Mouse (Mus musculus): Measurements from ENCODE around the gene Pithd1. TPM values are rescaled to one million over a fixed set of nuclear protein-coding genes. Genes with fewer than 3 reads are reported as not detected.

Pithd1 gene
- total RNA-seq (2021): 10 to 100 TPM; 17.0 to 19.4 TPM
- long read RNA-seq, experiment 1, transcript Pithd1-201 (6 exons, 1,700 nt): major isoform, 55 of 56 reads
- long read RNA-seq, experiment 1, partial matches to known transcripts: 0 of 56 reads
- long read RNA-seq, experiment 1, other reads (novel, unspliced or antisense): 1 of 56 reads
- long read RNA-seq, experiment 2, transcript Pithd1-201 (6 exons, 1,700 nt): major isoform, 39 of 40 reads
- long read RNA-seq, experiment 2, partial matches to known transcripts: 0 of 40 reads
- long read RNA-seq, experiment 2, other reads (novel, unspliced or antisense): 1 of 40 reads

GRCm38 (mm10) chr4:135986943-135987710 lies at the start of gene Pithd1:
TSS of gene Pithd1 (minus strand) at chr4:135987264.
- intact Hi-C loops (cut with DNase I): loop anchor here (5.0 kb wide), 1 partner anchor 65 kb away; the partner anchor contains the start of gene Rpl11
- peak; percentile 95 for DNase-seq

GRCm38 (mm10) chr4:136035078-136035477 lies 48.0 kb upstream of the Pithd1 start:
- intact Hi-C loops (cut with DNase I): no loop called here
- DNase-seq: no peak

- intact Hi-C loops (cut with DNase I): no loop called here
- DNase-seq: no peak
Observed at GRCm38 (mm10) chr4:136033231-136033630, 46.2 kb upstream of the Pithd1 start.

- peak; percentile 29 to 53 for DNase-seq
- intact Hi-C loops (cut with DNase I): no loop called here
Observed at GRCm38 (mm10) chr4:136030968-136031909, 44.2 kb upstream of the Pithd1 start.

- intact Hi-C loops (cut with DNase I): no loop called here
- DNase-seq: no peak
Observed at GRCm38 (mm10) chr4:136028689-136029088, 41.6 kb upstream of the Pithd1 start.

- DNase-seq: no peak
- intact Hi-C loops (cut with DNase I): no loop called here
Observed at GRCm38 (mm10) chr4:136028132-136028564, 41.1 kb upstream of the Pithd1 start.

GRCm38 (mm10) chr4:136027416-136028131 lies 40.5 kb upstream of the Pithd1 start:
- intact Hi-C loops (cut with DNase I): no loop called here
- DNase-seq: no peak

- intact Hi-C loops (cut with DNase I): no loop called here
- no peak for DNase-seq
Observed at GRCm38 (mm10) chr4:136025350-136025749, 38.3 kb upstream of the Pithd1 start.

GRCm38 (mm10) chr4:136022924-136023323 lies 35.9 kb upstream of the Pithd1 start:
- intact Hi-C loops (cut with DNase I): no loop called here
- DNase-seq: peak in 1 of 2 experiments; percentile 16

- intact Hi-C loops (cut with DNase I): loop anchor here (2.0 kb wide), 1 partner anchor 31 kb away; the partner anchor contains the start of gene Rpl11
- DNase-seq: peak; percentile 100
Observed at GRCm38 (mm10) chr4:136021549-136022047, 34.5 kb upstream of the Pithd1 start, which contains the start of gene Eloa. TSS of gene Eloa (minus strand) at chr4:136021763.

- peak in 1 of 2 experiments; percentile 21 for DNase-seq
- intact Hi-C loops (cut with DNase I): loop anchor here (2.0 kb wide), 1 partner anchor 32 kb away; the partner anchor contains the start of gene Rpl11
Observed at GRCm38 (mm10) chr4:136020743-136021548, 33.9 kb upstream of the Pithd1 start.

GRCm38 (mm10) chr4:136016059-136016602 lies 29.1 kb upstream of the Pithd1 start:
- no peak for DNase-seq
- intact Hi-C loops (cut with DNase I): no loop called here

- intact Hi-C loops (cut with DNase I): no loop called here
- DNase-seq: no peak
Observed at GRCm38 (mm10) chr4:136010586-136010985, 23.5 kb upstream of the Pithd1 start.

GRCm38 (mm10) chr4:136008782-136009447 lies 21.9 kb upstream of the Pithd1 start:
- DNase-seq: no peak
- intact Hi-C loops (cut with DNase I): no loop called here

- no peak for DNase-seq
- intact Hi-C loops (cut with DNase I): no loop called here
Observed at GRCm38 (mm10) chr4:136006821-136007220, 19.8 kb upstream of the Pithd1 start.

- intact Hi-C loops (cut with DNase I): no loop called here
- no peak for DNase-seq
Observed at GRCm38 (mm10) chr4:136004921-136005320, 17.9 kb upstream of the Pithd1 start.

- intact Hi-C loops (cut with DNase I): no loop called here
- DNase-seq: no peak
Observed at GRCm38 (mm10) chr4:136004107-136004675, 17.1 kb upstream of the Pithd1 start.

Data from heart, postnatal 14 days (tissue).